Mouse (Mus musculus): ENCODE results near the gene Mycn. TPM values are rescaled to one million over a fixed set of nuclear protein-coding genes. Genes with fewer than 3 reads are reported as not detected.

Mycn gene
- polyA plus RNA-seq, 1 experiment from 2014 or later: 43.4 TPM

DNA sequence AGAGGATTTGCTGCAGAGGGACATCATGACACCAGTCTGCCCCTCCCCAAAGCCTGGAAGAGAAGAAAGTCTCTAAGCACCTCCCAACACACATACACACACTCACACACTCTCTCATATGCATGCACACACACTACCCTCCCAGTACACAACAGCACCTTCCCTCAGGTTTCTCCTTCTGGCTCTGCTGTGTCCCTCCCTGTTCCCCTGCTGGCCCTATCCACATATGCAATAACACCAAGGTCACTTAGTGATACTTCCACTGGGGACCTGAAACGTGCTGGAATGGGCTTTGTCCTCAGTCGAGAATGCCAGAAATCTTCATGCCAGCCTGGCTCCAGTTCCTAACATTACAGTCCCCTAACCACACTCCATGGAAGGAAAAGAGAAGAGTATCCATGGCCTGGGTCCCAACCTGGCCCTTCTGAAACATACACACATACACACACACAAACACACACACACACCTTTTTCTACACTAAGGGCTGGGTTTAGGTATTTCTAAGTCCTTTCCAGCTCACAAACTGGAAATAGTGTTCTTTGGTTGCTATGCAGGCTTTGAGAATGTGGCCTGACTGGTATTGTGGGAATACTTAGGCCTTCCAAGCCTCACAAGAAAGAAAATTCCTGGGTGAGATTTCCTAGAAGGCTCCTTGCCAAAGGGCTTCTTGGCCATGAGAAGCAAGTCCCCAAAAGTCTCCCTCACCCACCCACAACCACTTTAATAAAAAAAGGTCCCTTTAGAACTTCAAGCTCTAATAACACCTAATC, 43.2 kb downstream of the Mycn start:
- Histone ChIP-seq H3K27ac (peak overlapping the region; percentile 57), H3K27me3 (no peaks in the 10 kb centered on the region), H3K9me3 (no peaks in the 10 kb centered on the region), H3K4me1 (0 out of 2 replicates have a peak, but pooled peaks cover 4% of the 10 kb centered on the region), H3K4me2 (no peak overlapping the region), H3K36me3 (no peaks in the 10 kb centered on the region), H3K4me3 (no peak overlapping the region), H3K9ac (no peak overlapping the region)
- WGBS: 54% methylated on average over 2 of the region's 2 CpGs
- ATAC-seq (ENCODE audit: insufficient number of reproducible peaks, insufficient read depth, low FRiP score, low TSS enrichment, low read depth): no peak

- H3K27ac ChIP-seq: no peak overlapping the region
- 93% methylated on average over 8 of the region's 8 CpGs for WGBS
- no peaks in the 10 kb centered on the region for H3K9me3 ChIP-seq
- no peak overlapping the region for H3K4me2 ChIP-seq
- 0 out of 2 replicates have a peak, but pooled peaks cover 4% of the 10 kb centered on the region for H3K4me1 ChIP-seq
- H3K9ac ChIP-seq: no peak overlapping the region
- no peaks in the 10 kb centered on the region for H3K27me3 ChIP-seq
- ATAC-seq (ENCODE audit: insufficient number of reproducible peaks, insufficient read depth, low FRiP score, low TSS enrichment, low read depth): no peak
- H3K4me3 ChIP-seq: no peak overlapping the region
- H3K36me3 ChIP-seq: no peaks in the 10 kb centered on the region
Measured at GRCm38 (mm10) chr12:12893986-12894385, 47.7 kb downstream of the Mycn start.

DNA sequence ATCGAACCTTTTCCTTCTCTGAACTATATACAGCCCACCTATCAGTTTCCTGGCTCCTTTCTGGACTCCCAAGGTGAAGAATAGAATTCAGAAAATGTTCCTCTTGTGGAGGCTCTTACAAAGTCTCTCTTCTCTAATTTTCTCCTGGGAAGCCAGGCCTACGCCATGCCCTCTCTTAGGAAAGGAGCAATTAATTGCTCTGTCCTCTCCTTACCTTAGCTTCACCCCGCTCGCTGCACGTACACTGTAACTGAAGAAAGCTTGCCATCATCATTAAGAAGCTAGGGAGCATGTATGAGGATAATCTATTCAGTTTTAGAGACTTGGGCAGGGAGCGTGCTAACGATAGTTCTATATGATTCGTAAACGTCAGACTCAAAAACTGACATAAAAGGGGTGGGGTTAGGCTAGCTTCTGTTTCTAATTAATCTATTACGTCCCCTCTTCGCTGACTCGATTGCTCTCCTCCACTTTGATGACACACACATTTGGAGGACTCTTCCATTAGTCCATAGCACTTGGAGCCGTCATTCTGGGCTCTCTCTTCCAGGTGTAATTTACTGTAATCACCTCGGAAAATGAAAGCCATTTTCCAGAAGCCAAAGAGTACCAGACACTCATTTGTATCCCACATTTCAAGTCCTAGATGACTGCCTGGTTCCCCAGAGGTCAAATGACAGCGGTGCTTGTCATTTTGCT, 55.4 kb downstream of the Mycn start:
- Histone ChIP-seq H3K9ac (no peak overlapping the region), H3K4me3 (no peak overlapping the region), H3K4me2 (0 out of 2 replicates have a peak overlapping the region, but pooled peaks have one; percentile 9), H3K27ac (no peak overlapping the region), H3K9me3 (no peaks in the 10 kb centered on the region), H3K4me1 (peaks cover 8% of the 10 kb centered on the region; the same call in 1 of the 2 replicates), H3K36me3 (no peaks in the 10 kb centered on the region), H3K27me3 (no peaks in the 10 kb centered on the region)
- ATAC-seq (ENCODE audit: insufficient number of reproducible peaks, insufficient read depth, low FRiP score, low TSS enrichment, low read depth): no peak
- WGBS: 32% methylated on average over 15 of the region's 15 CpGs

Measured in embryonic facial prominence, embryonic 13.5 days (tissue).